Mouse (Mus musculus) activated CD4-positive, CD25-positive, alpha-beta regulatory T cell, adult 4 months (primary cell): ENCODE measurements around the gene Gas6. TPM values are rescaled to one million over a fixed set of nuclear protein-coding genes. Genes with fewer than 3 reads are reported as not detected.

Source experiments
- ATAC-seq: one replicate; pipeline ENCODE4 v1.8.0; 2017
- polyA plus RNA-seq, 2 experiments: library from polyadenylated mRNA; unstranded; fragments of 100-300 nt; shearing (Covaris generic); gene quantifications; one replicate each; pipeline ENCODE4 v1.2.1; 2017

Gas6 gene
- polyA plus RNA-seq, 2 experiments from 2014 or later = not detected

- ATAC-seq = no peak
Measured at GRCm38 (mm10) chr8:13504894-13505674, 10.8 kb upstream of the Gas6 start.

- no peak for ATAC-seq
Measured at GRCm38 (mm10) chr8:13503936-13504606, 9.8 kb upstream of the Gas6 start.

DNA sequence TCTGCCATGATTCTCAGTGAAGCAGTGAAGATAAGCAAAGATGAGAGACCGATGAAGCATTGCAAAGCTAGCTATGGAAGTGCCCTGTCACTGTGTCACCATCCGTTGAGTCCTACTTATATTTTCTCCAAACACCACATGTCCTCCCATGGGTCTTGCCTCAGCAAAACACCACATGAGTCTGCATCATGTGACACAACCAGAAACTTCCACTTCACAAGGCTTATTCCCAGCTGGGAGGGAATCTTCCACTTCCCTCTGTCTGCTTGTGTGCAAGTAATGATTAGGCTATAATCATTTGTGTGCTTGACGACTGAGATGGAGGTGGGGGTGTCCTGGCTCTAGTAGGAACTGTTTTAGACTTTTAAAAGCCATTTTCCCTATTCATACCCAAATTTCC lies 6.9 kb upstream of the Gas6 start:
- no peak for ATAC-seq

DNA sequence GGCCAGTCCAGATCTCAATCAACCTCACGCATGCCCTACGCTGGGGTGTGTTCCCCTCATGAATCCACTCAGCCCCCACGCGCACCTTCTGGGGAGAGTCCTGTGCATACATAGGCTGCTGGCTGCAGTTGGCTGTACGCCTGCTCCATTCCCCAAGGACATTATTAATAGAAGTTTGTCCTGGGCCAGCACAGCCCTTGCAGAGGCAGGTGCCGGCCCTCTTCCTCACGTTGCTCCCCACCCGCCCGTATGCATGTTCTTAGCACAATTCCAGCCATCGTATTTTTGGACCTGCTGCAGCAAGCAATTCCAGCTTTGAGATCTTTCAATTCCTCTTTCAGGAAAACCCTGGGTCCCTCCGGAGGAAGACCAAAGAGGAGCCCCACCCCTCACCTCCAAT lies 1.3 kb downstream of the Gas6 start:
- no peak for ATAC-seq

- ATAC-seq = no peak
Measured at GRCm38 (mm10) chr8:13492198-13492995, 1.9 kb downstream of the Gas6 start.

DNA sequence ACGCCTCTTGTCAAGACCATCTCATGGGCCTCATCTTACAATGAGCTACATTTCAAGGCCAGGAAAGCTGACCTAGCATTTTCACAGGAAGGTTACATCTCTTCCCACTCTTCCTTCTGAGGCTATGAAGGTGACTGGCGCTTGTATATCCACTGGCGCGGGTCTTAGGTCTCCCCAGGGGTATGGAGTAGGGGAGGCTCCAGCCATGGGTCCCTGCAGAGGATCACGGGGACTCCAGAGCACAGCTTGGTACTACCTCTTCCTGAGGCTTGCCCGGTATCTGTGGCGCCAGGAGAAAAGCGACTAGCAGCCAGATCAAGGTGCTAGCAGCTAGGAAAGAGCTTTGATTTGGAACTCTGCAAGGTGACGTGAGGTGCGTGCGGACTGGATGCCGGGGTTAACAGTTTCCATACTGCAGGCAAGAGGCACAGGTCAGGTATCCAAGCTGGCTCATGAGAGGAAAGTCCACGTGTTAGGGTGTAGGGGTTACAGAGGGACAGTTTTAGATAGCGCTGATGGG lies 2.7 kb downstream of the Gas6 start:
- ATAC-seq = no peak

DNA sequence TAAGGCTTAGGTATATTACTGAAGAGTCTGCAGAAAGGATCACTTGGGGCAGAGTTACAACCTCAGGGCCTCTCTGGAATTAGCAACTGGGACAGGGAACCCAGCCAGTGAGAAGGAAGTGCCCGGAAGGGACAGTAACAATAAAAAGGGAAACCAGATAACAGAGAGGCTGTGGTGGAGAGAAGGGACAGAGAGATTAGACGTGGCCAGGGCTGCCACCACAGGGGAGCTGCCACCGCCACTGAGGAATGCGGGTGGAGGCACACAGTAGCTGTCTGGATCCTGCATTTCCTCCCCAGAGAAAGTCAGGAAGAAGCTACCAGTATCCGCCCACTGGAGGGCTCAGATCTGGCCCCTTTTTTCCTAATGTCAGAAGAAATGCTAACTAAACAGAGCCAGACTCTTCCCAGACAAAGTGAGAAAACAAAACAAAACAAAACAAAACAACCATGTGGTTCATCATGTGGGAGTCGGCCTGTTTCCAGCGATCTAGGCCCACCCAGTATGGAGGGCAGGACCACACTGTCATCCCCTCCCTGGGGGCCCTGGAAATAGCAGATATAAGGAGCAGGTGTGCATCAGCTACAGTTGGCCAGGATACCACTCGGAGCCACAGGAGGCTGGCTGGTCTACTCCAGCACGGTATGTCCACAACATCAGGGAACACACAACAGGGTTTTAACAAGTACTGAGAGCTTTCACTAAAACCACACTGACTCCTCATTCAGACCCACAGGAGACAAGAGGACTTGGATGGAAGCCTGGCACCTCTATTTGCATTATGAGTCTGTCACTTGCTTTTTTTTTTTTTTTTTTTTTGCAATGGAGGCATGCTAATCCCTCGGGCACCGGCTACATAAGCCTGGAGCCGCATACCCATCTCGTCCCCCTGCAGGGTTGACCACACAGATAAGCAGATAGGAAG lies 4.0 kb downstream of the Gas6 start:
- no peak for ATAC-seq

DNA sequence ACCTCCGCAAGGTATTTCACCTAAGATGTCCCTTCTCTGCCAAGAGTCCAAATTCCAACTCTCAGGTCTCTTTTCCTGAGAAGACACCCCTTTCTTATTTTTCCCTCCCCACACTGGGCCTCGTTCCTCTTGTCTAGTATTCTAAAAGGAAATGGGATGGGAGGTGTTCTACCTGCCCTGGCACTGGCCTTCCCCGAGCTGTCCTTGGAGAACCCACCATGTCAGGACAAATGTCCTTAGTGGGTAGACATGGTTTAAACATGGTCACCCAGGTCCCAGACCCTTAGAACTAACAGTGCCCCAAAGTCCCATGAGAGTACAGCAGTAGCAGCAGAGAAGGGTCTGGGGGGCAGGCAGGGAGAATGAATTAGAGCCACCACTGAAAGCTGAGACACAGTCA lies 4.9 kb downstream of the Gas6 start:
- ATAC-seq = no peak

GRCm38 (mm10) chr8:13483191-13483590 lies 11.1 kb downstream of the Gas6 start:
- no peak for ATAC-seq

DNA sequence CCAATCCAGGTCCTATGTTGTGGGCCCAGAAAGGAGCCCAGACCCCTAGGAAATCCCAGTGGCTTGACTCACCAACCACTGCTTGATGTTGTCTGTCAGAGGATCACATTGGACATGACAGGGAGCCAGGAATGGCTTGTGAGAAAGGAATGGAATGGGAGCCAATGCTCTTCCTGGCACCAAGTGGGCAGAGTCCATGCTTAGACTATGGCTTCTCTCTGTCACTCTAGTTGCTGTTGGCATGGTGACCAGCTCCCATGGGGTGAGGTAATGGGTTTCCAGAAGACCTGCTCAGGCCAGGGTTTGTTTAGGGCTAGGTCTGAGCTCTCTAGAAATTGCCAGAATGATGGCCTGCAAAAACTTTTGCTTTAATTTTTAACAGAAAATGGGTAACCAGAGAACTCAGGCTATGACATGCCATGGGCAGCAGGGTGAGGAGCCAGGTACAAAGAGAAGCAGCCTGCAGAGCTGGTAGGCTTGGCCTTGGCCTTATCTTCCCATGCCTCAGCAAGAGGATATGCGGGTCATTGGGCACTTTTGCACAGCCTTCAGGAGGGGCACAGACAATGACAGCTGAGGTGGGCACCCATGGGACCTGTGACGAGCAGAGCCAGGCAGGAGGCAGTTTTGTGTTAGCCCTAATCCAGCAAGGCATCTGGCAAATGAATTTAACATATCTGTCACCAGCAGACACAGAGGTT lies 12.0 kb downstream of the Gas6 start:
- no peak for ATAC-seq

GRCm38 (mm10) chr8:13481596-13481995 lies 12.7 kb downstream of the Gas6 start:
- no peak for ATAC-seq

DNA sequence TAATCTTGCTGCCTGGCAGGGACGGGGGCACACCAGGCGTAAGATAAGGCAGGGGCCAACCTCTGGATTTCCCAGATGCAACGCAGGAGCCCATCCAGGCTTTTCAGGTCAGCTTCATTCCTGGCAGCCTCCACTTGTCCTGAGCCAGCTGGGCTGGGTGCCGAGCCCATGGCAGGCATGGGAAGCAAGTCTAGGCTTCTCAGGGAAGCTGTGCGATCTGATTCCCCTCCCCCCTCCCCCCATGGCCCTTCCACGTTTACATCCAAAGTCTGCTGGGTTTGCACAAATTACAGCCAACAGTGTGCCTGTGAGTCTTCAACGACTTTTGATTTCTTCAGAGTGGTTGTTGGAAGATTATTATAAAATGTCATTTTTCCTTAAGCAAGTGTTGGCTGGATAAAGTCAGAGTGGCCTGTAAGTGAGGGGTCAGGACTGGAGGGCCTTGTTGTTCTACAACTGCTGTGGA lies 13.2 kb downstream of the Gas6 start:
- ATAC-seq = no peak

DNA sequence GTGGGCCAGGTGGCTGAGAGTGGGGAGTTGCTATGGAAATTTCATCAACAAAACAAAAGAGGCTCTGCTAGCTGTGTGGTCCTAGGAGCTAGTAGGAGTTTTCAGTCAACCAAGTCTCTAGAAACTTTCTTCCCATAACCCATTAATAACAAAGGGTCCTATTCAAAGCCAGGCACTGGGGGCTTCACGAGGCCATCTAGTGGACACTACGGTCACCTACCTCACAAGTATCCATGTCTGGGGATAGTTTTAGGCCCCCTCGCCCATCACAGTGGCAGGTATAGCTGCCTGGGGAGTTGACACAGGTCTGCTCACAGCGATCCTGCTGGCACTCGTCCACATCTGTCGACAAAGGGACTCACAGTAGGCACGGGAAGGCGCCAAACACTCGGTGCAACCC lies 18.4 kb downstream of the Gas6 start:
- no peak for ATAC-seq

DNA sequence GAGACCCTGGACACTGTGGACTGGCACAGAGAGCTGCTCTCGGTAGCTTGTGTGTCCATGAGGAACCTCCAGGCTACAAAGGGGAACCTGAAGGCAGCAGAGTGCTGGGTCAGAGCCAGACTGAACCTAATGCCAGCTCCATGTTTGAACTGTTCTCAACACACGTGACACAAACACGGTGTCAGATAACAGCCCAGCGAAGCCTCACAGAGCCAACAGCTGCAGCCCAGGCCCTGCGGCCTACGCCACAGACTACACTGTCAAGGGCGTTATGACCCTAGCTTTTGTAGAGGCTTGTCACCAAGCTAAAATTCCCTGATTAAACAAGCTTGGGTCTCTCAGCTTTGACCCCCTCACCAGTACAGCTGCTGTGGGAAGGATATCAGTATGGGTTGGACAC lies 22.0 kb downstream of the Gas6 start:
- no peak for ATAC-seq

DNA sequence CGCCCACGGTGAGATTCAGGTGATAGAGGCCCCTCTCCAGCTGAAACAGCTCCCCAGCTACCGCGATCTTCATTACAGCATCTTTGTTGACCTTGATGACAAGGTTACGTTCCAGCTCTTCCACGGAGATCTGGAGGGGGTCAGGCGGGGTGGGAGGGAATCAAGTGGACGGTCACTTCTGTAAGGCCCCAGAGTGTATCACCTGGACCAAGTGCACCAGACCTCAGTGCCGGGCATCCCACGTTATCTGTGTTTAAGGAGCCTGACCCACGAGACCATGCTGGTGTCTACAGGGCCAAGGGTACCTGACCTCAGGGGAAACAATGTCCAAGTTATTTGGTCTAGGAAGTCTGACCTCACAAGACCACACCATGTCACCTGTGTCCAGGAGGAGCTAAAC lies 22.8 kb downstream of the Gas6 start:
- ATAC-seq = no peak

DNA sequence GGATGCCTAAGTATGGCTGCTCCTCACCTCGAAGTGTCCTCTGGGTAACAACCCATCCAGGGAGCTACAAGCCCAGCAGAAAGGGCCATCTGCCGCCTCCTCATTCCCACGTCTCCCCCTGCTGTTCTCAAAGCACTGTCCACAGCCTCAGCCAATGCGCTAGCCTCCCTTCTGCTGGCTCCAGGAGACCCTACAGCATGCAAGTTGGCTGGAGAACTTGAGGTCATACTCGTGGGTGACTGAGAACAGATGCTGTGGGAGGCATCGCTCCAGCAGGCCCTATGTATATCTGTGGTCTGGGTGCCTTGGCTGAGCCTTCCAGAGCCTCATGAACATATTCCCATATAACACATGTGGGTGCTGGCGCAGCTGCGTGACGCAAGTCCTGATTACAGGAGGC lies 25.6 kb downstream of the Gas6 start:
- ATAC-seq = no peak

- no peak for ATAC-seq
Measured at GRCm38 (mm10) chr8:13466989-13467388, 27.3 kb downstream of the Gas6 start.

- no peak for ATAC-seq
Measured at GRCm38 (mm10) chr8:13465324-13465723, 29.0 kb downstream of the Gas6 start.

GRCm38 (mm10) chr8:13462392-13462791 lies 31.9 kb downstream of the Gas6 start:
- no peak for ATAC-seq

DNA sequence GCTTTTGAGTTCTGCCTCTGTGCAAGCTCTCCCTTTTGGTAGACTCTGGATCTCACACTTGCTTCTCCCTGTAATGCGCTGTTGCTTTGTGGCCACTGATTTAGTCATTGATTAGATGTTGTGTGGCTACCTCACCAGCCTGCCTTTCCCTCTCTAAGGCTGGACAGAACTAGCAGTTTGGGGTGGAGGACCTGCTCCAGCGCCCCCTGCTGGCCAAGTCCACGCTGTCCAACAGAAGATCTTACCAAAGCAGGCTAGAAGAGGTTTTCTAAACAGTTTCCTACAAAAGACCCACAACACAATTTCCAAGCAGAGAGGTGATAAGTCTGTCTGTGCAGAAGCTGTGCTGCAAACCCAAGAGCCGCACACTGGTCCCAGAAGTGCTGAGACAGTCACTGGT lies 32.4 kb downstream of the Gas6 start:
- ATAC-seq = no peak

DNA sequence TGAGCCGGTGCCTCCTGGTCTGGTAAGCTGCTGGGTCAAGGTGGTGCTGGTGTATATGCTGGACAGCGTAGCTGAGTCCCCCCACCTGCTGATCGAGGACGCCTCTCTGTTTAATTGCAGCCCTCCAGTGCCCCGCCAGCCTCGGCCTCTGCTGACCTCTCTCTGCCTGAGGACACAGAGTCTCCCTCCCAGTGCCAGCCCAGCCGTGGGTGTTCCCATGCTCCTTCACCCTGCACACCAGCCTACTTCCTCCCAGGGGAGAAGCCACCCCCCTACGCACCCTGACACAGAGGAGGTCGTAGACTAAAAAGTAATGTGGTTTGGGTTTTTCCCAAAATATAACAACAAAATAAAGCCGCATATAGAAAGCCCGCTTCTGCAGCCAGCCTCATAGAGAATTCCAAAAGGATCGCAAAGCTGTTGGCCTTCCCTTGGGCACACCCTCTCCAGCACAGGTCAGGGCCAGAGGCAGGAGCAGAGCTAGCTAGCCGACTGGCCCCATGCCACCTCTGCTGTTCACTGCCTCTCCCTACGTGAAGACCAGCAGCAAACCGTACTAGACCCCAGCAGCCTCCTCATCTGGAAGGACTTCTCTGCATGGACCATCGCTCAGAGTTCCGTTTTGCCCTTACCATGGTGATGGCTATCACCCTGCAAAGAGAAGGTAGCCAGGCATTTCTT lies 33.1 kb downstream of the Gas6 start:
- no peak for ATAC-seq
